Mouse (Mus musculus): ENCODE data around the gene Mical3.
"Not testable (repeated sequence)": the region's sequence is repeated elsewhere in the genome, so short reads cannot be mapped to it uniquely, and the experiment has no call there.

Mical3 gene

GRCm38 (mm10) chr6:120930450-120931306 is 200.1 kb downstream of the Mical3 start:
- DNase-seq (ENCODE audit: low spot score) = no peak

- no peak for DNase-seq (ENCODE audit: low spot score)
Measured at GRCm38 (mm10) chr6:120929421-120929820, 201.4 kb downstream of the Mical3 start.

GRCm38 (mm10) chr6:120927765-120928164 is 203.0 kb downstream of the Mical3 start:
- DNase-seq (ENCODE audit: low spot score) = no peak

GRCm38 (mm10) chr6:120926880-120927279 is 203.9 kb downstream of the Mical3 start:
- DNase-seq (ENCODE audit: low spot score) = no peak

- DNase-seq (ENCODE audit: low spot score) = not testable (repeated sequence)
Measured at GRCm38 (mm10) chr6:120924791-120925321, 205.9 kb downstream of the Mical3 start.

- no peak for DNase-seq (ENCODE audit: low spot score)
Measured at GRCm38 (mm10) chr6:120917975-120918374, 212.8 kb downstream of the Mical3 start.

GRCm38 (mm10) chr6:120916972-120917881 is 213.6 kb downstream of the Mical3 start:
- DNase-seq (ENCODE audit: low spot score) = peak; percentile 30

GRCm38 (mm10) chr6:120916074-120916971 is 214.5 kb downstream of the Mical3 start, which contains the start of gene Bid:
Gene Bid (minus strand): TSS chr6:120916853.
- peak; percentile 93 for DNase-seq (ENCODE audit: low spot score)

- no peak for DNase-seq (ENCODE audit: low spot score)
Measured at GRCm38 (mm10) chr6:120915649-120915975, 215.2 kb downstream of the Mical3 start.

GRCm38 (mm10) chr6:120914911-120915648 is 215.7 kb downstream of the Mical3 start:
- peak; percentile 57 for DNase-seq (ENCODE audit: low spot score)

GRCm38 (mm10) chr6:120914533-120914910 is 216.3 kb downstream of the Mical3 start:
- peak; percentile 42 for DNase-seq (ENCODE audit: low spot score)

GRCm38 (mm10) chr6:120913783-120914182 is 217.0 kb downstream of the Mical3 start:
- no peak for DNase-seq (ENCODE audit: low spot score)

- DNase-seq (ENCODE audit: low spot score) = no peak
Measured at GRCm38 (mm10) chr6:120912931-120913330, 217.9 kb downstream of the Mical3 start.

GRCm38 (mm10) chr6:120911213-120912007 is 219.4 kb downstream of the Mical3 start:
- DNase-seq (ENCODE audit: low spot score) = no peak

- DNase-seq (ENCODE audit: low spot score) = no peak
Measured at GRCm38 (mm10) chr6:120909501-120909900, 221.3 kb downstream of the Mical3 start.

- DNase-seq (ENCODE audit: low spot score) = not testable (repeated sequence)
Measured at GRCm38 (mm10) chr6:120907876-120908597, 222.8 kb downstream of the Mical3 start.

- DNase-seq (ENCODE audit: low spot score) = no peak
Measured at GRCm38 (mm10) chr6:120906521-120906920, 224.3 kb downstream of the Mical3 start.

GRCm38 (mm10) chr6:120905111-120905510 is 225.7 kb downstream of the Mical3 start:
- no peak for DNase-seq (ENCODE audit: low spot score)

GRCm38 (mm10) chr6:120903961-120904360 is 226.8 kb downstream of the Mical3 start:
- no peak for DNase-seq (ENCODE audit: low spot score)
